Mouse (Mus musculus): ENCODE results near the gene Runx2. TPM values are rescaled to one million over a fixed set of nuclear protein-coding genes. Genes with fewer than 3 reads are reported as not detected.

The Runx2 gene
- polyA plus RNA-seq, 1 experiment from 2014 or later = 14.0 TPM

- ChIA-PET POLR2A (interaction anchor here (1.4 kb wide), 1 partner anchor 60 kb away, joined by 7 read pairs; no protein-coding TSS in a partner anchor), CTCF (interaction anchor here (1.3 kb wide), 1 partner anchor 11 kb away, joined by 3 read pairs; no protein-coding TSS in a partner anchor)
- ATAC-seq (peak; percentile 22), DNase-seq (ENCODE audit: low read depth, low spot score) (peak; percentile 56)
- no peak for TF ChIP-seq CTCF (IDR thresholded peaks at IDR 0.05)
- in situ Hi-C loops (cut with MboI; ENCODE audit: low pct_unique_long_range_greater_than_20kb) = no loop called here
- no peaks in the 10 kb centered on the region for H3K27me3 ChIP-seq
Measured at GRCm38 (mm10) chr17:44647916-44648315, 166.7 kb downstream of the Runx2 start.

- ATAC-seq (no peak), DNase-seq (ENCODE audit: low read depth, low spot score) (no peak)
- in situ Hi-C loops (cut with MboI; ENCODE audit: low pct_unique_long_range_greater_than_20kb) = no loop called here
- CTCF ChIA-PET = no interaction called here
- POLR2A ChIA-PET = interaction anchor here (1.0 kb wide), 1 partner anchor 88 kb away, joined by 3 read pairs; no protein-coding TSS in a partner anchor
- no peaks in the 10 kb centered on the region for H3K27me3 ChIP-seq
- no peak for TF ChIP-seq CTCF (IDR thresholded peaks at IDR 0.05)
Measured at GRCm38 (mm10) chr17:44645146-44645545, 169.5 kb downstream of the Runx2 start.

DNA sequence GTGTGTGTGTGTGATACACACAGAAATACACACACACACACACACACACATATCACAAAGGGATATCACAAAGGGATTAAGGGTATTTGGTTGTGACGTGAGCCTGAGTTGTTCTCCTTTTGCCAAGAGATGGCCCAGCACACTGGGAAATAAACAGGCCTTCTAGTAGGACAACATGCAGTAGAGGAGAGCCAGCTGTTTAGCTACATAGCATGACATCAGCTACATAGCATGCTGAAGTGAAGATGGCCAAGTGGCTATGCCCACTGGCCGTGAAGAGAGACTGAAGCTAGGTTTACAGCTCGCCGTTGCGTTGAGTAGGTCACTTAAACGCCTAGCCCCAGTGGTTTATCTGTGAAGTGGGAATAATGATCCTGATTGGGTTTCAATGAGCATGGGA, 171.3 kb downstream of the Runx2 start:
- no peak for TF ChIP-seq CTCF (IDR thresholded peaks at IDR 0.05)
- ChIA-PET CTCF (interaction anchor here (1.2 to 1.5 kb wide), 2 partner anchors 83 to 187 kb away, joined by 3 to 6 read pairs; no protein-coding TSS in a partner anchor), POLR2A (no interaction called here)
- no peaks in the 10 kb centered on the region for H3K27me3 ChIP-seq
- DNase-seq (ENCODE audit: low read depth, low spot score) (no peak), ATAC-seq (no peak)
- in situ Hi-C loops (cut with MboI; ENCODE audit: low pct_unique_long_range_greater_than_20kb) = no loop called here

DNA sequence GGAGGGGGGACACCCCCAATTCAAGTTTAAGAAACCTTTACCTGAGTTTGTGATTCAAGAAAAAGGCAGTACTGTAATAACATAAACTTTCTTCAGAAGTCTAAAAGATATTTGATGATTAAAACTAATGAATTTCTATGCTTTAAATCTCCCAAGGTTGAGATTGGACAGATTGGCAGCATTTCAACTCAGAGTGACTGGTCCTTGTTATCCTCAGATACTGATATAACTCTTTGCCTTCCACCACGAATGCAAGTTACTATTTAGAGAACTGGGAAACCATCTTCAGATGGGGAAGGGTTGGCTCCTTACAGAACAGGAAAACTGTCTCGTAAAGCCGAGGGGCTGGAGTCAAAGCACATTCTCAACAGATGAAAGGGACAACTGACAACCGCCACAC, 172.5 kb downstream of the Runx2 start:
- ATAC-seq (no peak), DNase-seq (ENCODE audit: low read depth, low spot score) (no peak)
- ChIA-PET CTCF (interaction anchor here (1.3 kb wide), 1 partner anchor 31 kb away, joined by 3 read pairs; no protein-coding TSS in a partner anchor), POLR2A (no interaction called here)
- in situ Hi-C loops (cut with MboI; ENCODE audit: low pct_unique_long_range_greater_than_20kb) = no loop called here
- no peaks in the 10 kb centered on the region for H3K27me3 ChIP-seq
- TF ChIP-seq CTCF (IDR thresholded peaks at IDR 0.05) = no peak

- ATAC-seq (no peak), DNase-seq (ENCODE audit: low read depth, low spot score) (no peak)
- no peak for TF ChIP-seq CTCF (IDR thresholded peaks at IDR 0.05)
- in situ Hi-C loops (cut with MboI; ENCODE audit: low pct_unique_long_range_greater_than_20kb) = no loop called here
- ChIA-PET CTCF (interaction anchor here (0.8 kb wide), 1 partner anchor 10 kb away, joined by 3 read pairs; no protein-coding TSS in a partner anchor), POLR2A (no interaction called here)
- H3K27me3 ChIP-seq = no peaks in the 10 kb centered on the region
Measured at GRCm38 (mm10) chr17:44640910-44641309, 173.7 kb downstream of the Runx2 start.

GRCm38 (mm10) chr17:44639446-44639845, 175.2 kb downstream of the Runx2 start:
- no peak for ATAC-seq
- H3K27me3 ChIP-seq = no peaks in the 10 kb centered on the region
- DNase-seq (ENCODE audit: low read depth, low spot score) = no peak
- TF ChIP-seq CTCF (IDR thresholded peaks at IDR 0.05) = no peak
- POLR2A ChIA-PET = interaction anchor here (1.3 kb wide), 1 partner anchor 9 kb away, joined by 3 read pairs; no protein-coding TSS in a partner anchor
- CTCF ChIA-PET = no interaction called here
- in situ Hi-C loops (cut with MboI; ENCODE audit: low pct_unique_long_range_greater_than_20kb) = no loop called here

DNA sequence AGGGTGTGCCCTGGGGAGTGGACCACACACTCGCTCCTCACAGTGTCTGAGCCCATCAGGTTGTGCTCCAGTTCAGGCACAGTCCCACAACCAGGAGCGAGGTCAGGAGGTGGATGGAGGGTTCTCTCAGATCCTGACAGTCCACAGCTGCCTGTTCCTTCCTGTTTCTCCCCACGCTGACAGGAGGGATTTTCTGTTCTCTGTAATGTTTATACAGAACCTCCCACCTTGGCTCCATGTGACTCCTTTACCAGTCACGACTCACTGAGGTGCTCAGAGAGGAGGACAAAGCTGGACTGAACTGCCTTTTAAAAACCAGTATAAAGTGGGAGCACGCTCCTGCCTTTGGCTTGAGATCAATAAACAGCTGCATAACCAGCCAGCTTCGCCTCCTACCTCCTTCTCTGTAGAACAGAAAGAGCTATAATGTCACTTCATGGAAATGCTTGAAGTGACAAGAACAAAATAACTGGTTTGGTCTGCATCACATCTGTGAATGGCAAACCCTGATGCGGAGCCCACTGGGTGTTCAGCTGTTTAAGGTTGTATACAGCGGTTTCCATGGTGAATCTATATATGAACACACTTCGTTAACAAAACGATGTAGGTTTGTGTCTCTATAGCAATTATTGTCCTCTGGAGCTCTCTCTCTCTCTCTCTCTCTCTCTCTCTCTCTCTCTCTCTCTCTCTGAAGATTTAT, 177.3 kb downstream of the Runx2 start:
- TF ChIP-seq CTCF (IDR thresholded peaks at IDR 0.05) = no peak
- DNase-seq (ENCODE audit: low read depth, low spot score) (no peak), ATAC-seq (no peak)
- H3K27me3 ChIP-seq = no peaks in the 10 kb centered on the region
- CTCF ChIA-PET = no interaction called here
- in situ Hi-C loops (cut with MboI; ENCODE audit: low pct_unique_long_range_greater_than_20kb) = no loop called here
- POLR2A ChIA-PET = no interaction called here

DNA sequence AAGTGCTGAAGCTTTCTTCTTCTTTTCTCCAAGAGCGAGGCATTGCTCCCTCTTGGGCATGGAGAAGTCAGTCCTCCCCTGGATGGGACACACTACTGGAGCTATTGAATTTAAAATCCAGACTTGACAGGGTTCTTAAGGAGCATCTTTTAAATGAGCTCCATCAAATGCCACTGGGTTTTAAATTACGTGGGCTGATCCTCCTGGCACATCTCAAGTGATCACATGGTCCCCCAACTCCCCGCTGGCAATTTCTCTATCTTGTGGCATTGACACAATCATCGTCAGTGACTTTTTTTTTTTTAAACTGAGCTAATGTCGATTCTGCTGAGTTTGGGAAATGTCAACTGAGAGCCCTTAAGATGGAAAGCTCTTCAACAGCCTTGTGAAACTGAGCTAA, 180.1 kb downstream of the Runx2 start:
- TF ChIP-seq CTCF (IDR thresholded peaks at IDR 0.05) = no peak
- in situ Hi-C loops (cut with MboI; ENCODE audit: low pct_unique_long_range_greater_than_20kb) = no loop called here
- ATAC-seq (no peak), DNase-seq (ENCODE audit: low read depth, low spot score) (no peak)
- POLR2A ChIA-PET = interaction anchor here (0.6 kb wide), 1 partner anchor 22 kb away, joined by 3 read pairs; no protein-coding TSS in a partner anchor
- H3K27me3 ChIP-seq = no peaks in the 10 kb centered on the region
- CTCF ChIA-PET = interaction anchor here (1.2 kb wide), 1 partner anchor 15 kb away, joined by 3 read pairs; no protein-coding TSS in a partner anchor

- ATAC-seq (no peak), DNase-seq (ENCODE audit: low read depth, low spot score) (no peak)
- no peak for TF ChIP-seq CTCF (IDR thresholded peaks at IDR 0.05)
- ChIA-PET CTCF (interaction anchor here (1.2 kb wide), 1 partner anchor 15 kb away, joined by 3 read pairs; no protein-coding TSS in a partner anchor), POLR2A (interaction anchor here (0.6 kb wide), 1 partner anchor 23 kb away, joined by 3 read pairs; no protein-coding TSS in a partner anchor)
- H3K27me3 ChIP-seq = no peaks in the 10 kb centered on the region
- in situ Hi-C loops (cut with MboI; ENCODE audit: low pct_unique_long_range_greater_than_20kb) = no loop called here
Measured at GRCm38 (mm10) chr17:44633607-44634415, 180.8 kb downstream of the Runx2 start.

DNA sequence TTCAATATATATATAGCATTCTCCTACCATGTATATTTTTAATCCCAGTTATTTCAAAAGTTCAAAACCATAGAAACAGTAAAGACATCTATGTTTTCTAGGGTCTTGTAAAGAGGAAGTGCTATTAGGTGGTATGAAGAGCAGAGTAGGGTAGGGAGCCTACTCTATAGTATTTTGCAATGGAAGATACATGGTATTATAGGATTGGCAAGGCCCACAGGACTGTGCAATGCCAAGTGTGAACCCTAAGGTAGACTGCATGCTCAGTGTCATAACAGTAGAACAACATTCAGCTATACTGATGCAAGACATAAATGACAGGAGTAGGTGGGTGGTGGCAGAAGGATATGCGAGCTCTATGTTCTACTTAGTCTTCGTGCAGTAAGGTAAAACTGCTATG, 181.7 kb downstream of the Runx2 start:
- ChIA-PET CTCF (no interaction called here), POLR2A (no interaction called here)
- TF ChIP-seq CTCF (IDR thresholded peaks at IDR 0.05) = no peak
- ATAC-seq (no peak), DNase-seq (ENCODE audit: low read depth, low spot score) (no peak)
- in situ Hi-C loops (cut with MboI; ENCODE audit: low pct_unique_long_range_greater_than_20kb) = no loop called here
- no peaks in the 10 kb centered on the region for H3K27me3 ChIP-seq

DNA sequence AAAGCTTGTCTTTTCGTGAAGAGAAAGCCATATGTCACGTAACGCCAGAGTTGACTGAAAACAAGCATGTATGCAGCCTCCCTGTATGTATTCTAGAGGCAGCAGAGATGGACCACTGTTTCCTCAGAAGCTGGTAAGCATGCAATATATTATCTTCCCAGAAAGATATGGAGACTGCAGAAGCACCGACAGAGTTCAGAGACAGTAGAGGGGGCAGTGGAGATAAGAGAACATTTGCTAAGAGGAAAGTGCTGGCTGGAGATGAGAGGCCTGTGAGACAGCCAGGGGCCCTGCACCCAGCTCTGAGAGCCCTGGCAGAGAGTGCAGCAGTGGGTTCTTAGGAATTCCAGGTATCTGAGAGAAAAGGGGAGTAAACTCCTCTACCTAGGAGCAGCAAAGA, 182.3 kb downstream of the Runx2 start:
- POLR2A ChIA-PET = no interaction called here
- in situ Hi-C loops (cut with MboI; ENCODE audit: low pct_unique_long_range_greater_than_20kb) = no loop called here
- CTCF ChIA-PET = no interaction called here
- ATAC-seq (no peak), DNase-seq (ENCODE audit: low read depth, low spot score) (no peak)
- no peak for TF ChIP-seq CTCF (IDR thresholded peaks at IDR 0.05)
- no peaks in the 10 kb centered on the region for H3K27me3 ChIP-seq

Data from Patski (cell line).